Mouse (Mus musculus) CH12.LX (cell line): Measurements from ENCODE around the gene Shld2. TPM values are rescaled to one million over a fixed set of nuclear protein-coding genes. Genes with fewer than 3 reads are reported as not detected.

Experiments
- DNase-seq: peaks from one replicate; pipeline ENCODE4 v3.0.0-alpha.2; 2013; ENCODE audit errors: extremely low read depth
- H3K27ac ChIP-seq: 2 replicates; pipeline ENCODE4 v1.5.1; 2012; ENCODE audit warnings: low read depth, mild to moderate bottlenecking, control low read depth, moderate library complexity; ENCODE audit not compliant: insufficient read depth
- H3K27me3 ChIP-seq: replicated peaks from 2 replicates; pipeline ENCODE3; 2012; ENCODE audit warnings: inconsistent platforms
- H3K36me3 ChIP-seq, 2 experiments: replicated peaks in 1 of 2; 2 replicates each; pipeline versions ENCODE3 to v1.6.1; 2012; ENCODE audit warnings: inconsistent platforms in 1 of 2, low read length in 1 of 2, mild to moderate bottlenecking in 1 of 2, mixed read lengths in 1 of 2, moderate library complexity in 1 of 2; ENCODE audit not compliant: control insufficient read depth in 1 of 2, insufficient read depth in 1 of 2
- H3K4me1 ChIP-seq, 2 experiments: 2 replicates each; pipeline ENCODE4 v1.6.1; 2012; ENCODE audit warnings: inconsistent platforms in 1 of 2, moderate library complexity in 1 of 2; ENCODE audit not compliant: insufficient read depth in 2 of 2, control insufficient read depth in 1 of 2
- H3K4me2 ChIP-seq: 2 replicates; pipeline ENCODE4 v1.6.1; 2012; ENCODE audit warnings: low read depth, mild to moderate bottlenecking, control low read depth; ENCODE audit not compliant: poor library complexity, insufficient read depth, severe bottlenecking
- H3K4me3 ChIP-seq, 3 experiments: fragments of 150-350 bp in 1 of 3; sonication (generic) in 1 of 3; replicated peaks in 1 of 3; 2 replicates each; pipeline versions ENCODE3 to v1.5.1; 2011 to 2012; ENCODE audit warnings: low read depth in 2 of 3, low read length in 2 of 3, mild to moderate bottlenecking in 2 of 3, moderate library complexity in 2 of 3, control low read depth in 1 of 3, improper control_type of control experiment in 1 of 3, inconsistent platforms in 1 of 3, mixed read lengths in 1 of 3; ENCODE audit not compliant: poor library complexity in 1 of 3
- H3K79me2 ChIP-seq: replicated peaks from 2 replicates; pipeline ENCODE4 v1.6.1; 2012; ENCODE audit warnings: mild to moderate bottlenecking, moderate library complexity; ENCODE audit not compliant: control insufficient read depth, poor library complexity, insufficient read depth, severe bottlenecking; ENCODE audit errors: extremely low read depth
- H3K9ac ChIP-seq: 2 replicates; pipeline ENCODE4 v1.6.1; 2012; ENCODE audit warnings: low read depth, mild to moderate bottlenecking, control low read depth, moderate library complexity; ENCODE audit not compliant: insufficient read depth
- H3K9me3 ChIP-seq: replicated peaks from 2 replicates; pipeline ENCODE3; 2012; ENCODE audit warnings: low read length, inconsistent platforms, mixed read lengths
- CHD1 ChIP-seq: IDR thresholded peaks from 2 replicates; pipeline ENCODE4 v1.6.1; 2012; ENCODE audit warnings: low read depth, low read length, improper control_type of control experiment, inconsistent platforms
- E2F4 ChIP-seq: IDR thresholded peaks from 2 replicates; pipeline ENCODE4 v1.6.1; 2011; ENCODE audit warnings: low read depth, low read length, improper control_type of control experiment; ENCODE audit not compliant: insufficient replicate concordance
- ELF1 ChIP-seq: IDR thresholded peaks from 2 replicates; pipeline ENCODE4 v1.6.1; 2014; ENCODE audit warnings: low read depth, mild to moderate bottlenecking, inconsistent platforms, low read length, improper control_type of control experiment
- EP300 ChIP-seq: IDR thresholded peaks from 2 replicates; pipeline ENCODE4 v1.6.1; 2011; ENCODE audit warnings: low read length, improper control_type of control experiment
- ETS1 ChIP-seq: conservative IDR thresholded peaks from 2 replicates; pipeline ENCODE4 v1.6.1; 2012; ENCODE audit warnings: low read depth, mild to moderate bottlenecking, inconsistent platforms, low read length, improper control_type of control experiment, moderate library complexity
- GABPA ChIP-seq: IDR thresholded peaks from 2 replicates; pipeline ENCODE4 v1.6.1; 2012; ENCODE audit warnings: low read depth, low read length, improper control_type of control experiment, inconsistent platforms; ENCODE audit not compliant: insufficient replicate concordance
- HCFC1 ChIP-seq: IDR thresholded peaks from 2 replicates; pipeline ENCODE4 v1.6.1; 2012; ENCODE audit warnings: low read depth, mild to moderate bottlenecking, inconsistent platforms, low read length, improper control_type of control experiment
- JUN ChIP-seq: IDR thresholded peaks from 2 replicates; pipeline ENCODE4 v1.6.1; 2011; ENCODE audit warnings: low read depth, mild to moderate bottlenecking, low read length, improper control_type of control experiment, moderate library complexity; ENCODE audit not compliant: insufficient read depth
- KAT2A ChIP-seq: IDR thresholded peaks from 2 replicates; pipeline ENCODE4 v1.6.1; 2012; ENCODE audit warnings: low read length, improper control_type of control experiment, inconsistent platforms; ENCODE audit not compliant: insufficient replicate concordance
- MAFK ChIP-seq: IDR thresholded peaks from 2 replicates; pipeline ENCODE4 v1.6.1; 2011; ENCODE audit warnings: low read length, improper control_type of control experiment; ENCODE audit not compliant: insufficient replicate concordance
- MAX ChIP-seq: IDR thresholded peaks from 2 replicates; pipeline ENCODE4 v1.6.1; 2011; ENCODE audit warnings: low read length, improper control_type of control experiment
- MAZ ChIP-seq: IDR thresholded peaks from 2 replicates; pipeline ENCODE4 v1.6.1; 2012; ENCODE audit warnings: low read depth, mild to moderate bottlenecking, inconsistent platforms, low read length, improper control_type of control experiment, moderate library complexity
- MXI1 ChIP-seq: IDR thresholded peaks from 2 replicates; pipeline ENCODE4 v1.6.1; 2011; ENCODE audit warnings: mild to moderate bottlenecking, low read depth, low read length, improper control_type of control experiment
- NELFE ChIP-seq: IDR thresholded peaks from 2 replicates; pipeline ENCODE4 v1.6.1; 2011; ENCODE audit warnings: low read depth, low read length, improper control_type of control experiment
- PAX5 ChIP-seq: IDR thresholded peaks from 2 replicates; pipeline ENCODE4 v1.6.1; 2012; ENCODE audit warnings: low read length, inconsistent platforms, mixed read lengths
- POLR2AphosphoS2 ChIP-seq: IDR thresholded peaks from 2 replicates; pipeline ENCODE4 v1.6.1; 2011; ENCODE audit warnings: low read depth, low read length, improper control_type of control experiment
- RCOR1 ChIP-seq: conservative IDR thresholded peaks from 2 replicates; pipeline ENCODE4 v1.6.1; 2012; ENCODE audit warnings: low read depth, mild to moderate bottlenecking, inconsistent platforms, low read length, improper control_type of control experiment
- SIN3A ChIP-seq: IDR thresholded peaks from 2 replicates; pipeline ENCODE4 v1.6.1; 2012; ENCODE audit warnings: low read length, improper control_type of control experiment, inconsistent platforms
- TBP ChIP-seq: conservative IDR thresholded peaks from 2 replicates; pipeline ENCODE4 v1.6.1; 2011; ENCODE audit warnings: low read depth, low read length, improper control_type of control experiment
- ZKSCAN1 ChIP-seq: IDR thresholded peaks from 2 replicates; pipeline ENCODE4 v1.6.1; 2012; ENCODE audit warnings: low read depth, inconsistent platforms, low read length, improper control_type of control experiment, borderline replicate concordance
- dilution Hi-C: fragments of 300-500 bp; cut with MboI; formaldehyde crosslinking; loops from 2 replicates; pipeline ENCODE4 v1.14.3; 2020; ENCODE audit warnings: low sequenced_read_pairs; ENCODE audit not compliant: extremely low pct_unique_long_range_greater_than_20kb, extremely low pct_ligation_motif_present
- in situ Hi-C: fragments of 300-500 bp; cut with MboI; formaldehyde crosslinking; loops from 3 replicates; pipeline ENCODE4 v1.14.3; 2019; ENCODE audit warnings: low sequenced_read_pairs, low pct_ligation_motif_present, low pct_unique_long_range_greater_than_20kb, mixed read lengths
- polyA plus RNA-seq: library from polyadenylated mRNA; unstranded; fragments of >175 nt; gene quantifications from 2 replicates; pipeline ENCODE4 v1.2.1, GENCODE M21; 2012; ENCODE audit warnings: low read depth; ENCODE audit not compliant: insufficient read length
- total RNA-seq, 2 experiments: library from RNA; depleted of rRNA; stranded (reverse); fragments of 300-350 nt in 1 of 2; fragments of >200 nt in 1 of 2; gene quantifications; 2 replicates each; pipeline ENCODE4 v1.2.3; 2012 to 2014

The Shld2 gene
- total and polyA plus RNA-seq, 3 experiments = 12.0 to 21.8 (median 13.9) TPM

DNA sequence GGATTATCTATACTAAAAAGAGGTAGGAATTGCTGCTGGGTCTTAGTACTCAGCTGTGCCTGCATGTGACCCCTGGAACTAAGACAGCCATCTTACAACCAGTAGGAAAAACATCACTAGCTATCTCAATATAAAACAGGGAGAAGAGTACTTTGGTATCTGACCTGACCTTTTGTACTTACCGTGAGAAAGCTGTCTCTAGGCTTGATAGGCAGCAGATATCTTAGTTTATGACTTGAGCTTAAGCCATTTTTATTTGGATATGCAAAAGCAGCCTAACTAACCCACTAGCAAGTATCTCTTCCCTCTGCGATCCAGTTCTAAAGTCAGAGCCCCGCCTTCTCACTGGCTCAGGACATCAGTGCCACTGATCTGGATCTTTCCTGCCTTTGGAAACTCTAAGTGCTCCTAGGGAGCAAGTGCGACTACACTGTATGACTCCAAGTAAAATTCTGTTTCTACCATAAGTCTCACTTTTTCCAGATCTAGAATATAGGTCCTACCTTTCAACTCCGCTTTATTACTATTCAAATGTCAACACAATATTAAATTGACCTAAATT lies 7.5 kb downstream of the Shld2 start:
- Histone ChIP-seq H3K36me3 (peaks cover 5 to 52% of the 10 kb centered on the region in 2 experiments), H3K4me2 (no peak overlapping the region), H3K79me2 (no peaks in the 10 kb centered on the region), H3K9ac (no peak overlapping the region), H3K27ac (no peak overlapping the region), H3K4me3 (no peak overlapping the region), H3K9me3 (no peaks in the 10 kb centered on the region), H3K27me3 (no peaks in the 10 kb centered on the region), H3K4me1 (peaks cover 0 to 40% of the 10 kb centered on the region in 2 experiments; a peak in 3 of 4 replicates)
- DNase-seq = no peak
- dilution Hi-C loops (no loop called here), in situ Hi-C loops (no loop called here)
- TF ChIP-seq ZKSCAN1 = no peak

DNA sequence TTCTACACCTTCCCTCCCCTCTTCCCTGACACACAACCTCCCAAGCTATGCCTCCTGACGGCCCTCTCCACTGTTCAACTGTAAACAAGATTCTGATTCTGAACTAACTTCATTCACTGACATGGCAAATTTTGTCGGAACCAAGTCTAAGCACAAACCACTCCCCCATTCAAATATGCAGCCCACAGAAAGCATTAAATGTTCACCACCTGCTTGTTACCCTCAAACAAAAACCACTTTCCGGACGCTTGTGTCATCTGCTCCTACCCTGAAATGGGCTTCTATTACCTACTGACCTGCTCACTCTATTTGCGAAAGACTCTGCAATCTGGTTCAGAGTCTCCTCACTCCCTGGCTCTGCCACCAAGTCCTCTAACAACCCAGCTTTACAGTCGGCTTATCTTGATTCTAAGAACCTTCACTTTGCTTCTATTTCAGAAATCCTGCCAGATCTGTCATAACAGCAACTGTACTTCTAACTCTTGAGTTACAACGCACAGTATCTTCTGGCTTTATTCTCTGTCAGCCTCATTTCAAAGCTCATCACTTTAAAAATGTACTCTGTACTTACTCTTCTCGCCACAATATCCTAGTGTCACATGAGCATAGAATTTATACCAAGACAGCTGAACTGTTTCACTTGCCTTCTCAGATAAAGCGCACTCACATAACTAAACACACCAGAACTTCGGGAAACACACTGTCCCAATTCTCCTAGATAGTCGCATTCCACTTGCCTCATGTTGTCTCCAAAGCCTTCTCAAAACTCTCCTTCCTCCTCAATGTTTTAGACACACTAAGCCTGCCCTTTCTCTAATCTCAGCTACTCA lies 11.2 kb downstream of the Shld2 start:
- no peaks in the 10 kb centered on the region for H3K27me3 ChIP-seq
- H3K36me3 ChIP-seq = peaks cover 3 to 36% of the 10 kb centered on the region in 2 experiments
- dilution Hi-C loops = no loop called here
- H3K79me2 ChIP-seq = no peaks in the 10 kb centered on the region
- TF ChIP-seq ELF1 (no peak), TBP (0 out of 2 replicates have a peak, but pooled peaks have one; percentile 38), JUN (no peak; the same call in 1 of the 2 replicates), ETS1 (no peak), CHD1 (no peak), PAX5 (no peak), EP300 (peak; percentile 27; the same call in 1 of the 2 replicates), NELFE (no peak), MAX (no peak)
- peak overlapping the region; percentile 76 for H3K4me2 ChIP-seq
- H3K4me3 ChIP-seq = no peak overlapping the region
- no peaks in the 10 kb centered on the region for H3K9me3 ChIP-seq
- H3K4me1 ChIP-seq = peaks cover 0 to 47% of the 10 kb centered on the region in 2 experiments; a peak in 3 of 4 replicates
- H3K27ac ChIP-seq = no peak overlapping the region
- DNase-seq = peak; percentile 48
- in situ Hi-C loops = no loop called here
- H3K9ac ChIP-seq = 0 out of 2 replicates have a peak overlapping the region, but pooled peaks have one; percentile 9

DNA sequence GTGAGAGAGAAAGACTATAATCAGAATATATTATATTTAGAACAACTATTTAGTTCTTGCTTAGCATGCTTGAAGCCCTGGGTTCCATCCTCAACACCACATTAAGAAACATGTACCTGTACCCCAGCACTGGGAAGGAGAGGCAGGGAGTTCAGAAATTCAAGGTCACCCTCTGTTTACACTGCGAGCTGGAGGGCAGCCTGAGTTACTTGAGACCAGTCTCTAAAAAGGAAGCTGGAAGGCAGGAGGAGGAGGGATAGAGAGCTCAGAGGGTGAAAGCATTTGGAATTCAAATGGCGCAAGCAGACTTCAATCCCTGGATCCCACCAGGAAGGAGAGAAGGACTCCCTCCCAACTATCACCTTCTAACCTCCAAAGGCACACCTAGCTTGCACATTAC lies 12.7 kb downstream of the Shld2 start:
- no peaks in the 10 kb centered on the region for H3K9me3 ChIP-seq
- no peak overlapping the region for H3K9ac ChIP-seq
- H3K27me3 ChIP-seq = no peaks in the 10 kb centered on the region
- H3K4me1 ChIP-seq = peaks cover 0 to 41% of the 10 kb centered on the region in 2 experiments; a peak in 3 of 4 replicates
- peaks cover 0 to 26% of the 10 kb centered on the region in 2 experiments for H3K36me3 ChIP-seq
- no peak overlapping the region for H3K27ac ChIP-seq
- no peaks in the 10 kb centered on the region for H3K79me2 ChIP-seq
- no peak overlapping the region for H3K4me3 ChIP-seq
- TF ChIP-seq HCFC1 (no peak), EP300 (no peak), RCOR1 (no peak), MAFK (no peak), MXI1 (no peak), MAZ (no peak), POLR2AphosphoS2 (no peak), KAT2A (no peak), MAX (no peak), SIN3A (no peak), GABPA (no peak), E2F4 (no peak)
- no peak overlapping the region for H3K4me2 ChIP-seq
- DNase-seq = no peak
- in situ Hi-C loops = no loop called here
- dilution Hi-C loops = no loop called here
